Mouse (Mus musculus) B cell, adult 67 days (primary cell): ENCODE data around the gene Olfr1150-ps1. TPM values are rescaled to one million over a fixed set of nuclear protein-coding genes. Genes with fewer than 3 reads are reported as not detected.

Experiments
- total RNA-seq, 2 experiments: library from RNA; stranded (reverse); gene quantifications; 4 replicates each; pipeline ENCODE4 v1.2.4; 2023

The Olfr1150-ps1 gene
- total RNA-seq, result not detected

GRCm38 (mm10) chr2:87843693-87844092 is at the start of gene Olfr1150-ps1:
Gene Olfr1150-ps1 (plus strand): TSS chr2:87843993.

GRCm38 (mm10) chr2:87800292-87800691 is 43.5 kb upstream of the Olfr1150-ps1 start, which contains the start of gene Olfr1143:
Gene Olfr1143 (plus strand): TSS chr2:87800592.

GRCm38 (mm10) chr2:87809522-87809921 is 34.3 kb upstream of the Olfr1150-ps1 start, which contains the start of gene Olfr1145:
Gene Olfr1145 (plus strand): TSS chr2:87809822.

GRCm38 (mm10) chr2:87830233-87830632 is 13.6 kb upstream of the Olfr1150-ps1 start, which contains the start of gene Olfr1148:
Gene Olfr1148 (plus strand): TSS chr2:87830533.

GRCm38 (mm10) chr2:87855562-87855961 is 11.8 kb downstream of the Olfr1150-ps1 start, which contains the start of gene Olfr1151:
Gene Olfr1151 (plus strand): TSS chr2:87855862.

GRCm38 (mm10) chr2:87866192-87866591 is 22.4 kb downstream of the Olfr1150-ps1 start, which contains the start of gene Olfr1152:
Gene Olfr1152 (plus strand): TSS chr2:87866492.

GRCm38 (mm10) chr2:87894662-87895061 is 50.9 kb downstream of the Olfr1150-ps1 start, which contains the start of gene Olfr1153:
Gene Olfr1153 (plus strand): TSS chr2:87894962.

Other genes starting within 250 kb of the Olfr1150-ps1 start
- not detected for gene Olfr1130, start 237.8 kb upstream of the Olfr1150-ps1 start, total RNA-seq
- gene Olfr1131, start 216.9 kb upstream of the Olfr1150-ps1 start, total RNA-seq, result not detected
- not detected for gene Olfr1132, start 206.5 kb upstream of the Olfr1150-ps1 start, total RNA-seq
- not detected for gene Olfr1133, start 196.6 kb upstream of the Olfr1150-ps1 start, total RNA-seq
- not detected for gene Olfr1134, start 185.5 kb upstream of the Olfr1150-ps1 start, total RNA-seq
- gene Olfr1135, start 170.3 kb upstream of the Olfr1150-ps1 start, total RNA-seq, result not detected
- gene Olfr1136, start 150.0 kb upstream of the Olfr1150-ps1 start, total RNA-seq, result not detected
- gene Olfr1137, start 130.8 kb upstream of the Olfr1150-ps1 start, total RNA-seq, result not detected
- not detected for gene Olfr1138, start 104.0 kb upstream of the Olfr1150-ps1 start, total RNA-seq
- gene Olfr1140, start 100.2 kb upstream of the Olfr1150-ps1 start, total RNA-seq, result not detected
- gene Olfr1141, start 90.0 kb upstream of the Olfr1150-ps1 start, total RNA-seq, result not detected
- not detected for gene Olfr152, start 64.5 kb upstream of the Olfr1150-ps1 start, total RNA-seq
- gene Olfr1143, start 43.4 kb upstream of the Olfr1150-ps1 start, total RNA-seq, result not detected
- gene Olfr1145, start 34.2 kb upstream of the Olfr1150-ps1 start, total RNA-seq, result not detected
- gene Olfr1148, start 13.5 kb upstream of the Olfr1150-ps1 start, total RNA-seq, result not detected
- gene Olfr1151, start 11.9 kb downstream of the Olfr1150-ps1 start, total RNA-seq, result not detected
- not detected for gene Olfr1152, start 22.5 kb downstream of the Olfr1150-ps1 start, total RNA-seq
- not detected for gene Olfr1153, start 51.0 kb downstream of the Olfr1150-ps1 start, total RNA-seq
- gene Olfr1154, start 61.2 kb downstream of the Olfr1150-ps1 start, total RNA-seq, result not detected
- not detected for gene Olfr1155, start 101.1 kb downstream of the Olfr1150-ps1 start, total RNA-seq
- not detected for gene Olfr1156, start 109.1 kb downstream of the Olfr1150-ps1 start, total RNA-seq
- not detected for gene Olfr1157, start 124.3 kb downstream of the Olfr1150-ps1 start, total RNA-seq
- gene Olfr74, start 130.7 kb downstream of the Olfr1150-ps1 start, total RNA-seq, result not detected
- not detected for gene Olfr1158, start 146.1 kb downstream of the Olfr1150-ps1 start, total RNA-seq
- gene Olfr1160, start 164.3 kb downstream of the Olfr1150-ps1 start, total RNA-seq, result not detected
- not detected for gene Olfr1161, start 178.8 kb downstream of the Olfr1150-ps1 start, total RNA-seq
- not detected for gene Olfr73, start 193.7 kb downstream of the Olfr1150-ps1 start, total RNA-seq
- not detected for gene Olfr1162, start 207.1 kb downstream of the Olfr1150-ps1 start, total RNA-seq
- gene Olfr1163, start 227.8 kb downstream of the Olfr1150-ps1 start, total RNA-seq, result not detected
- not detected for gene Olfr1164, start 250.0 kb downstream of the Olfr1150-ps1 start, total RNA-seq